Mouse (Mus musculus) heart, postnatal 36 days (tissue): ENCODE measurements around the gene Ccdc174. TPM values are rescaled to one million over a fixed set of nuclear protein-coding genes. Genes with fewer than 3 reads are reported as not detected.
"Not testable (repeated sequence)": the region's sequence is repeated elsewhere in the genome, so short reads cannot be mapped to it uniquely, and the experiment has no call there.

Source experiments
- DNase-seq, 2 experiments: peaks; one replicate each; pipeline ENCODE4 v3.0.0; 2021 to 2022
- intact Hi-C: fragments of 180-260 bp; cut with DNase I; formaldehyde crosslinking; loops from one replicate; pipeline ENCODE4 v1.15.1; 2025
- total RNA-seq, 2 experiments: library from RNA; stranded (reverse); gene quantifications; 2 replicates each; pipeline ENCODE4 v1.2.3; 2021

Gene Ccdc174
- total RNA-seq, result 10 to 100 TPM; 10.5 to 10.8 TPM

GRCm38 (mm10) chr6:91877885-91878651, at the start of gene Ccdc174:
Gene Ccdc174, plus strand, starts transcription at chr6:91878053.
- DNase-seq, result peak; percentile 87 to 91
- intact Hi-C loops, result loop anchor here (5.0 kb wide), 1 partner anchor 361 kb away; the partner anchor contains the start of genes Lsm3 and Xpc

GRCm38 (mm10) chr6:91832863-91833440, 44.9 kb upstream of the Ccdc174 start:
- no peak for DNase-seq
- intact Hi-C loops, result no loop called here

- intact Hi-C loops, result no loop called here
- DNase-seq, result peak; percentile 56 to 73
Measured at GRCm38 (mm10) chr6:91839010-91839871, 38.6 kb upstream of the Ccdc174 start.

- DNase-seq, result no peak
- intact Hi-C loops, result no loop called here
Measured at GRCm38 (mm10) chr6:91842897-91843627, 34.8 kb upstream of the Ccdc174 start.

GRCm38 (mm10) chr6:91843628-91844153, 34.2 kb upstream of the Ccdc174 start:
- intact Hi-C loops, result no loop called here
- no peak for DNase-seq

GRCm38 (mm10) chr6:91852550-91852949, 25.3 kb upstream of the Ccdc174 start:
- peak; percentile 15 to 20 for DNase-seq
- intact Hi-C loops, result loop anchor here (1.0 to 5.0 kb wide), 3 partner anchors 76 to 326 kb away; no protein-coding TSS in a partner anchor

GRCm38 (mm10) chr6:91858339-91858738, 19.5 kb upstream of the Ccdc174 start:
- DNase-seq, result no peak
- intact Hi-C loops, result no loop called here

GRCm38 (mm10) chr6:91862848-91863247, 15.0 kb upstream of the Ccdc174 start:
- no peak for DNase-seq
- intact Hi-C loops, result no loop called here

- DNase-seq, result no peak
- intact Hi-C loops, result no loop called here
Measured at GRCm38 (mm10) chr6:91864595-91864994, 13.3 kb upstream of the Ccdc174 start.

- intact Hi-C loops, result no loop called here
- no peak for DNase-seq
Measured at GRCm38 (mm10) chr6:91865601-91866000, 12.3 kb upstream of the Ccdc174 start.

GRCm38 (mm10) chr6:91868091-91868490, 9.8 kb upstream of the Ccdc174 start:
- DNase-seq, result no peak
- intact Hi-C loops, result no loop called here

- no peak for DNase-seq
- intact Hi-C loops, result no loop called here
Measured at GRCm38 (mm10) chr6:91872781-91873180, 5.1 kb upstream of the Ccdc174 start.

GRCm38 (mm10) chr6:91883859-91884258, 6.0 kb downstream of the Ccdc174 start:
- no peak for DNase-seq
- intact Hi-C loops, result no loop called here

GRCm38 (mm10) chr6:91889255-91889906, 11.5 kb downstream of the Ccdc174 start:
- no peak for DNase-seq
- intact Hi-C loops, result no loop called here

GRCm38 (mm10) chr6:91890615-91891014, 12.8 kb downstream of the Ccdc174 start:
- intact Hi-C loops, result loop anchor here (10.0 kb wide), 1 partner anchor 264 kb away; no protein-coding TSS in a partner anchor
- DNase-seq, result no peak

- intact Hi-C loops, result loop anchor here (10.0 kb wide), 1 partner anchor 263 kb away; no protein-coding TSS in a partner anchor
- no peak for DNase-seq
Measured at GRCm38 (mm10) chr6:91891776-91892175, 13.9 kb downstream of the Ccdc174 start.

GRCm38 (mm10) chr6:91896783-91897182, 18.9 kb downstream of the Ccdc174 start:
- DNase-seq, result no peak
- intact Hi-C loops, result loop anchor here (10.0 kb wide), 1 partner anchor 258 kb away; no protein-coding TSS in a partner anchor

- intact Hi-C loops, result loop anchor here (1.0 to 5.0 kb wide), 4 partner anchors 56 to 368 kb away; no protein-coding TSS in a partner anchor
- DNase-seq, result peak; percentile 71 to 84
Measured at GRCm38 (mm10) chr6:91901505-91901904, 23.7 kb downstream of the Ccdc174 start.

GRCm38 (mm10) chr6:91902509-91902908, 24.7 kb downstream of the Ccdc174 start, which contains the start of gene 4930590J08Rik:
Gene 4930590J08Rik, plus strand, starts transcription at chr6:91902809.
- DNase-seq, result not testable (repeated sequence)
- intact Hi-C loops, result loop anchor here (5.0 kb wide), 2 partner anchors 55 to 90 kb away; no protein-coding TSS in a partner anchor
